Mouse (Mus musculus) right cerebral cortex, postnatal 4 days (tissue): Measurements from ENCODE around the gene Fgf12.

Experiments
- DNase-seq: peaks from one replicate; pipeline ENCODE4 v3.0.0-alpha.2; 2022

Fgf12 gene

DNA sequence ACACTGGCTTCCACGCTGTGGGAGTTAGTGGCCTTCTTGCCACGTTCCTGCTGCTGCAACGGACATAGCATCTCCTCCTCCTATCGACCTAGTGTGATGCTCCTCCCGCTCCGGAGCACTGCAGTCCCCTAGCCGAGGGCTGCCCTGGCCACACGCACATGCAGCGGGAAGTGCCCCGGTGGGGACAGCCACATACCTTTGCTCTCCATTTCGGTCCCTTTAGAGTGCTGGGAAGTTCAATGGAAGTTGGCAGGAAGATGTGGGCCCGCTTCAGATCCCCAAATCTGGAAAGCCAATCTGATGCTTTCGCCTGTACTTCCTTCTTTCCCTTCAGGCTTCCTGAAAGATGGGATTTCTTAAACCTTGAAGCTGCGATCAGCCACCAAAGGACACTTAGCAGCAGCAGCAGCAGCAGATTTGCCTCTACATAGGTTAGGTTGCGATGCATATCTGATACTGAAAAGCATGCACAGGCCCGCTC is at the start of gene Fgf12:
Gene Fgf12, minus strand, starts transcription at position 431 of the 481 bp plus-strand sequence.
- peak; percentile 30 for DNase-seq

- DNase-seq = peak; percentile 49
Observed at GRCm38 (mm10) chr16:28793115-28793514, 40.2 kb upstream of the Fgf12 start.

DNA sequence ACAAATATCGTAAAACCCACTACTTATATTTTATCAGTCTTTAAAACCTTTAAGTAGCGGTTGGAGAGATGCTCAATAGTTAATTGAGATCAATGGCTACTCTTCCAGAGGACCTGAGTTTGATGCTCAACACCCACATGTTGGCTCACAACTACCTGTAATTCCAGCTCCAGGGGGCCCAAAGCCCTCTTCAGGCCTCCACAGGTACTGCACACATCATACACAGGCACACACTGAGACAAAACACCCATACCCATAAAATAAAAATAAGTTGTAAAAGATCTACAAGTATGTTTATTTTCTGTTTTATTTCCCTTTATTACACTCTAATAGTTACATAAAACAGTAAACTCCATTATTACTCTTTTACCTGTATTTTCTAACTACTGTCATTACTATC is 17.4 kb upstream of the Fgf12 start:
- no peak for DNase-seq

DNA sequence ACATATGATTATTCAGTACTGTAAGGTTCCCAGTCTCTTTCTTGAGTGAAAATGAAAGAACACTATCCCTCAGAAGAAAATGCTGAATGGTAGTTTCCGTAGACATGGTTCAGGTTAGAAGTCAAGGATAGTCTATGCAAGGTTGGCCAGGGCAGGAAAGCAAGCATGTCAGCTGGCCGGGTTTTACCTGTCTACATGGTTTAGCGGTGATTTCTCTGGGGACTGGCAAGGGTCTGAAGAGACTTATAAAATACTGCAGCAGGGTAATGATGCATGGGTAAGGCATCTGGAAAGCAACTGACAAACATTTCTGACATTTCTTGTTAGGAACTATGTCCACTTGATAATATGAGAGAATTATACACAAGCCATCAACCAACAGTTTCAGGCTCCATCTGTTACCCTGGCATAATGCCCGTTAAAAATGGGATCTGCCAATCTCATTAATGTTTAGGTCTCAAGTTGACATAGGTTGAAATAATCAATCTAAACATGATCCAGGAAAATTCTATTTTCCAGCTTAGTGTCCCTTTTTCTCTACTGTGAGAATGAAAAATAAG is 8.6 kb upstream of the Fgf12 start:
- no peak for DNase-seq

DNA sequence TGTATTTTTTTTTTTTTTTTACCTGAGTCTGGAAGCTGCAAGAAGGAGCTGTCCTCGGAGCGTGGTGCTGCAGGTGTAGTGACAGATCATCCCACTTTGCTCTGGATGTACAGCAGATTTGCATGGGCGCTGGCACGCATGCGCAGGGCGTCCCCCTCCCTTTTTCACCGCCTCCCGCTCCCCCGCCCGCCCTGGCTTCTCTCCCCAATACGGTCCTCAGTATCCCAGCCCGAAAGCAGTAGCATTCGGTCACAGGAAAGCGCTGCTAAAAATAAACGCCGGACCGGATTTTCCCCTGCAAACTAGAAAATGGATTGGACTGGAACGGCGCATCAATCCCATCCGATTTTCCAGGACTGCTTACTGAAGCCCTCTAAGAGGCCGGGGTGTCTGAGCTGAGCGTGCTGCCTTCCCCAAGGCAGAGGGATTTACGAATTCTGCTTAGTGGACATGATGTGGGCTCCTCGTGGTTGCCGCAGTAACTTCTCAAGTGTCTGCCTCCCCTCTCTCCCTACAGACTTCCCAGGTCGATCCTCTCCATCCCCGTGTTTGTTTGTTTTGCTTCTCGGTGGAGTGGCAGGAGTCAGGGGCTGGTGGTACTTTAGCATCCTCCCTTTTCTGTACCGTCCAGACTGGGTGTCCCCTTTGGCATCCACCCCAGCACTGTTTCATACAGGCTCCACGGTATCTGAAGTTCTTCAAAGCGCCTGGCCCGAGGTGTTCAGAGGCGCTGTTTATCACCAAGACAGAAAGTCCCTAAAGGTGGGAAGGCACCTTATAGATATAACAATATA is 453 bp upstream of the Fgf12 start:
- peak; percentile 96 for DNase-seq

GRCm38 (mm10) chr16:28734461-28734860 is 18.4 kb downstream of the Fgf12 start:
- no peak for DNase-seq

DNA sequence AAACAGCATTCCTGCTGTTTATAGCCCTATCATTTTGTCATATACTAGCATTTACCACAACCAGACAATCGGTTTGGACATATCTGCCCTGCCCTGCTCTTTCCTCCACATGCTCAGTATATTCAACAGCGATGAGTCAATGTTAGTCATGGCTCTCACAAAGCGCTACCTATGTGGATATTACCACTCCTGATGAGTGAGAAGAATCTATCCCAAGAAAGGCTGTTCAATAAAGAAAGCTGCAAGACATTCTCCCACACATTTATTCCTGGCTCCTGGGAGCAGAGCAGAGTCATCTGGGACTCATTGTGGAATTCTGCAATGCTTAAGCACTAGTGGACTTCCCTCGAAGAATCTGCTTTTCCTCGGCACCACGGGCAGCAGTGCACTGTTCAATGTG is 26.1 kb downstream of the Fgf12 start:
- no peak for DNase-seq

GRCm38 (mm10) chr16:28706623-28707022 is 46.2 kb downstream of the Fgf12 start:
- no peak for DNase-seq

- DNase-seq = no peak
Observed at GRCm38 (mm10) chr16:28700346-28700745, 52.5 kb downstream of the Fgf12 start.

- DNase-seq = no peak
Observed at GRCm38 (mm10) chr16:28696851-28697250, 56.0 kb downstream of the Fgf12 start.

- DNase-seq = no peak
Observed at GRCm38 (mm10) chr16:28694113-28694899, 58.6 kb downstream of the Fgf12 start.

DNA sequence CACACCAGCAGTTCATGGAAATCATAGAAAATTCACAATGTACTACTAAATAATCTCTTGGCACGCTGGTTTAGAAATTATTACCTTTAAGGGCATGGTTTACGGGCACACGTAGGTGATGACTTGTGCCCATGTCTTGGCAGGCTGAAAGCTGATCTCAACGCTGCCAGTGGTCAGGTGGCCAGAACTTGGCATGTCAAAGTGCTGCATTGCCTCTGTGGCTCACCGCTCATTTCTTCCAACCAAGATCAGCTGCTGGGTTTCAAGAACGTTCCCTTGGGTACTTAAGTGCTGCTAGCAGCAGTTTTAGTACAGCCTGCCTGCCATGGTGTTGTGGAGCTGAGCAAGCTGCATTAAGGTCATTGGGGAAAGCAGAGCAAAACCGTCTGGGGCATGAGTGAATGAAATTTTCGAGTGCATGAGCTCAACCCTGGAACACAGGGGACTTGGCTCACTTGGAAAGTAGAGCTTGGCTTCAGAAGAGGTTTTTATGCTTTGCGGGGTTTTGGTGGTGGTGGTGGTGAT is 63.9 kb downstream of the Fgf12 start:
- DNase-seq = no peak

- no peak for DNase-seq
Observed at GRCm38 (mm10) chr16:28681625-28682024, 71.2 kb downstream of the Fgf12 start.

GRCm38 (mm10) chr16:28668815-28669347 is 84.0 kb downstream of the Fgf12 start:
- no peak for DNase-seq

- DNase-seq = no peak
Observed at GRCm38 (mm10) chr16:28652640-28653039, 100.2 kb downstream of the Fgf12 start.

DNA sequence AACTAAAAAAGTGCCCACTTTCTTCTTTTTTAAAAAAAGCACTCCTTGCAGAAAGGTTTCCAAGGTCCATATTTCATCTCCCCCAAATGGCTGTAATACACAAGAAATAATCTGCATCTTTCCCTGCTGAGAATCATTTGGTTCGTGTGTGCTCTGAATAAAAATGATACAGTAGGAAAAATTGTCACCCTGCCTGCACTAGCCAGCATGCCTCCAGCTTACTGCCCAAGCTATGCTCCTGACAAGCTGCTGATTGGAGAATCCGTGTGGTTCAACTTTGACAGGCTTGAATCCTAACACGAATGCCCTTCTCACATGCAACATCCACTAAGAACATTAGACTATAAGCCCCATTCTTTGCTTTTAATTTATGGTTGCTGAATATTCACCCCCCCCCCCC is 102.3 kb downstream of the Fgf12 start:
- no peak for DNase-seq

DNA sequence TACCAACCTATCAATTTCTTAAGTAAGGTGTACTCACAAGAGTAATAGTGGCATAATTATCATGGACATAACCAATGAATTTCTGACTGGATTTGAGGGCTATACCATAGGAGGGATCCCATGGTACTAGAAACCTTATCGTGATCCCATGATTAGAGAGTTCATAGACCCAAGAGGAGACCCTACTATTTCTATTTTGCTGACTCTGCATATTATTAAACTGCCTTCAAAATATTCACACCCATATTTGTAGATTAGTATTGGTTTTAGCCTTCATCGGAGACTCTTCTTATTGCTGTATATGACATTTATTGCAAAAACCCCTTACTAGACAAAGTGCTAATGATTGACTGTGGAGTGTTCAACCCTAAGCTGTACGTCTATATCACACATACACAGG is 107.8 kb downstream of the Fgf12 start:
- no peak for DNase-seq

DNA sequence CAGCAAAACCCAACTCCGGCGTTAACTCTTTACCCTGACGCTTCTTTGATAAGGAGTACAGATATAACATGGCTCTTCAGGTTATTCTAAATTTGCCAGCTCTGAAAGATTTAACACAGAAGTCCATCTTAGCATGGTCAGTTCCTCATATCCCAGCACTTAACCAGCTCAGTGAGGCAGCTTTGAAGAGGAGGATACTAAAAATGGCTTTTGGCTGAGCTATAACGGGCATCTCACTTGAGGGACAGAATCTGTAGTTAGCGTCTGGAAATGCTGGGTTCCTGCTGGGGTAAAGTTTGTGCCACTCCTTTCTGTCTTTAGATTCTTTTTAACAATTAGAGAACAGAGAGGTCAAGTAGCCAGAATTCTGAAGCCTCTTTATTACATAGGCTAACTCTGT is 121.1 kb downstream of the Fgf12 start:
- no peak for DNase-seq

DNA sequence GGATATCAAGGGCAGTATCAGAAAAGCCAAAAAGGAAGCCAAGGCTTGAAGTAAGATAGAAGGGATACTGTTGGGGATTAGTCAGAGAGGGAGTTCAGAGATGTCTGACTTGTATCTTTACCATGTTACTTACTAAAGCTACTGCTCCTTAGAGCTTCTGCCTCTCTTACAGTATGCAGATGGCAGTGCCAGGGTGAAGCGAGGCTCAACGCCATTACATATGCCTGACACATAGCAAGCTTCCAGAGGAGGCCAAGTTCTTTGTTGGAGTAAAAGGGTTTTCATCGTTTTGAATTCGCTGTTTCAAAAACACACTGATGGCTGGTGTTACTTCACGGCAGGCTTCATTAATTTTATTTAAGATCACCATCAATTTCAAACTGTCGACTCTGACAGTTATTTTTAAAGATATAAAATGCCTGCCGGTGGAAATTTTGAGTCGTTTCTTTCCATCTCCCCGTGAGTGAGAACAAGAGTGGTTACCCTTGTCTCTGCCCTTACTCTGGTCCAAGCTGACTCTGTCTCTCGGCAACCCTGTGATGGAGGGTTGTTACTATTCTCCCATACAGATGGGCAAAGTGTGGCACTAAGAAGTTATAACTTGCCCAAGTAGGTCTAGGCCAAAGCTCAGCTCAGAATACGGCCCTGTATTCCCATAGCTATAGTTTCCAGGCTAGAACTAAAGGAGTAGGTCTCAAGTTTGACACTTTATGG is 121.9 kb downstream of the Fgf12 start:
- no peak for DNase-seq

- DNase-seq = no peak
Observed at GRCm38 (mm10) chr16:28626259-28626658, 126.6 kb downstream of the Fgf12 start.

GRCm38 (mm10) chr16:28625689-28626088 is 127.2 kb downstream of the Fgf12 start:
- DNase-seq = no peak

GRCm38 (mm10) chr16:28614412-28614811 is 138.5 kb downstream of the Fgf12 start:
- no peak for DNase-seq

- DNase-seq = no peak
Observed at GRCm38 (mm10) chr16:28610940-28611339, 141.9 kb downstream of the Fgf12 start.
